Mouse (Mus musculus): ENCODE measurements around the gene Atg7. TPM values are rescaled to one million over a fixed set of nuclear protein-coding genes. Genes with fewer than 3 reads are reported as not detected.

The Atg7 gene
- total and polyA plus RNA-seq, 3 experiments, result 11.1 to 15.7 (median 14.8) TPM

DNA sequence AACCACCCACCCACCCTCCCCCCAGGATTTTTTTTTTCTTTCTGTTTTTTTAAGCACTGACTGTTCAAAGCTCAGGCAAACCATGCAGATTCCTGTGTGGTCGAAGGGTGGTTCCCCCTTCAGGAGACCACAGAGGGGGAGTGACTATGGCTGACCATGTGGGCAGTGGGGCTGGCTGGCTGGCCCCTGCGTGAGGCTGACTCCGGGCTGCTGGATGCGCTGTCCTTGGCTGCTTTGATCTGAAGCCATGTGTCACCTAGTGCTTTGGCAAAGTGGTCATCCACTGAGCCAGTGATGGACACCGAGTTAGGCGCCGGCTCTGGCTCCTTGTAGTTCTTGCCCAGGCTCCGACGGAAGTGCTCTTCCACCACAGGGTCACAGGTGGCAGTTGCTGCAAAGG lies 219.1 kb downstream of the Atg7 start:
- Histone ChIP-seq H3K9me3 (replicated peaks; ENCODE audit: low read length) (no peaks in the 10 kb centered on the region), H3K4me3 (replicated peaks in 1 of 3; ENCODE audit: low read depth in 2 of 3, low read length in 2 of 3, poor library complexity in 1 of 3) (peak overlapping the region in 1 of 3 experiments; percentile 43), H3K4me2 (ENCODE audit: insufficient read depth, low read depth, poor library complexity, severe bottlenecking) (peak overlapping the region; percentile 69), H3K36me3 (replicated peaks in 1 of 2; ENCODE audit: control insufficient read depth in 1 of 2, insufficient read depth in 1 of 2, low read length in 1 of 2) (peaks cover 51 to 82% of the 10 kb centered on the region in 2 experiments), H3K4me1 (ENCODE audit: control insufficient read depth in 1 of 2, insufficient read depth in 2 of 2) (peaks cover 49 to 88% of the 10 kb centered on the region in 2 experiments), H3K27me3 (replicated peaks) (no peaks in the 10 kb centered on the region), H3K9ac (ENCODE audit: insufficient read depth, low read depth) (no peak overlapping the region; the same call in 1 of the 2 replicates), H3K27ac (ENCODE audit: insufficient read depth, low read depth) (peak overlapping the region; percentile 94), H3K79me2 (replicated peaks; ENCODE audit: control insufficient read depth, extremely low read depth, insufficient read depth, poor library complexity, severe bottlenecking) (peaks cover 24% of the 10 kb centered on the region)
- dilution Hi-C loops (cut with MboI; ENCODE audit: extremely low pct_ligation_motif_present, extremely low pct_unique_long_range_greater_than_20kb, low sequenced_read_pairs), result no loop called here
- DNase-seq (ENCODE audit: extremely low read depth), result no peak
- TF ChIP-seq UBTF (IDR thresholded peaks at IDR 0.05; ENCODE audit: low read depth, low read length) (no peak), MAZ (IDR thresholded peaks at IDR 0.05; ENCODE audit: low read depth, low read length) (no peak), MXI1 (IDR thresholded peaks at IDR 0.05; ENCODE audit: low read depth, low read length) (peak; percentile 82), USF1 (IDR thresholded peaks at IDR 0.05; ENCODE audit: low read depth, low read length) (no peak), MAFK (IDR thresholded peaks at IDR 0.05; ENCODE audit: insufficient replicate concordance, low read length) (no peak), ZNF384 (IDR thresholded peaks at IDR 0.05; ENCODE audit: low read depth, low read length) (peak; percentile 64), CHD1 (IDR thresholded peaks at IDR 0.05; ENCODE audit: low read depth, low read length) (no peak), ZMIZ1 (IDR thresholded peaks at IDR 0.05; ENCODE audit: low read depth, low read length) (no peak), CHD2 (IDR thresholded peaks at IDR 0.05; ENCODE audit: low read length) (no peak), ZKSCAN1 (IDR thresholded peaks at IDR 0.05; ENCODE audit: borderline replicate concordance, low read depth, low read length) (no peak), TCF12 (IDR thresholded peaks at IDR 0.05; ENCODE audit: low read depth, low read length) (no peak)
- in situ Hi-C loops (cut with MboI; ENCODE audit: low pct_ligation_motif_present, low pct_unique_long_range_greater_than_20kb, low sequenced_read_pairs), result no loop called here

GRCm38 (mm10) chr6:114863501-114863900 lies 220.6 kb downstream of the Atg7 start:
- Histone ChIP-seq H3K9ac (ENCODE audit: insufficient read depth, low read depth) (no peak overlapping the region), H3K4me2 (ENCODE audit: insufficient read depth, low read depth, poor library complexity, severe bottlenecking) (no peak overlapping the region), H3K27ac (ENCODE audit: insufficient read depth, low read depth) (peak overlapping the region; percentile 24; the same call in 1 of the 2 replicates), H3K27me3 (replicated peaks) (no peaks in the 10 kb centered on the region), H3K4me3 (replicated peaks in 1 of 3; ENCODE audit: low read depth in 2 of 3, low read length in 2 of 3, poor library complexity in 1 of 3) (no peak overlapping the region), H3K36me3 (replicated peaks in 1 of 2; ENCODE audit: control insufficient read depth in 1 of 2, insufficient read depth in 1 of 2, low read length in 1 of 2) (peaks cover 50 to 85% of the 10 kb centered on the region in 2 experiments), H3K79me2 (replicated peaks; ENCODE audit: control insufficient read depth, extremely low read depth, insufficient read depth, poor library complexity, severe bottlenecking) (peaks cover 39% of the 10 kb centered on the region), H3K4me1 (ENCODE audit: control insufficient read depth in 1 of 2, insufficient read depth in 2 of 2) (peaks cover 56 to 94% of the 10 kb centered on the region in 2 experiments), H3K9me3 (replicated peaks; ENCODE audit: low read length) (no peaks in the 10 kb centered on the region)
- TF ChIP-seq JUN (IDR thresholded peaks at IDR 0.05; ENCODE audit: insufficient read depth, low read depth, low read length) (no peak), CHD2 (IDR thresholded peaks at IDR 0.05; ENCODE audit: low read length) (no peak), SMC3 (IDR thresholded peaks at IDR 0.05; ENCODE audit: low read depth, low read length) (no peak), TCF12 (IDR thresholded peaks at IDR 0.05; ENCODE audit: low read depth, low read length) (no peak), EP300 (IDR thresholded peaks at IDR 0.05; ENCODE audit: low read length) (no peak), MAZ (IDR thresholded peaks at IDR 0.05; ENCODE audit: low read depth, low read length) (no peak), ELF1 (IDR thresholded peaks at IDR 0.05; ENCODE audit: low read depth, low read length) (no peak), NRF1 (IDR thresholded peaks at IDR 0.05; ENCODE audit: low read depth, low read length) (no peak), E2F4 (IDR thresholded peaks at IDR 0.05; ENCODE audit: insufficient replicate concordance, low read depth, low read length) (no peak), ZC3H11A (IDR thresholded peaks at IDR 0.05; ENCODE audit: low read depth, low read length) (no peak), MAFK (IDR thresholded peaks at IDR 0.05; ENCODE audit: insufficient replicate concordance, low read length) (no peak)
- dilution Hi-C loops (cut with MboI; ENCODE audit: extremely low pct_ligation_motif_present, extremely low pct_unique_long_range_greater_than_20kb, low sequenced_read_pairs), result no loop called here
- no peak for DNase-seq (ENCODE audit: extremely low read depth)
- in situ Hi-C loops (cut with MboI; ENCODE audit: low pct_ligation_motif_present, low pct_unique_long_range_greater_than_20kb, low sequenced_read_pairs), result no loop called here
